Mouse (Mus musculus) urinary bladder, adult 18-20 months (tissue): ENCODE measurements around the gene P3h3.
A peak's percentile ranks its signal among the peaks of the same experiment; 100 is the strongest.
"Not testable (repeated sequence)": the region's sequence is repeated elsewhere in the genome, so short reads cannot be mapped to it uniquely, and the experiment has no call there.

Experiments
- DNase-seq, 2 experiments: peaks; one replicate each; pipeline ENCODE4 v3.0.0; 2022; ENCODE audit warnings: low spot score in 2 of 2, mixed read lengths in 2 of 2

The P3h3 gene

GRCm38 (mm10) chr6:124856916-124857839, at the start of gene P3h3:
Gene P3h3, minus strand, starts transcription at chr6:124857752.
- peak; percentile 73 for DNase-seq

- DNase-seq = no peak
These were observed 47.7 kb upstream of the P3h3 start for GRCm38 (mm10) chr6:124904991-124905860.

- DNase-seq = peak; percentile 26 to 68
These were observed 46.8 kb upstream of the P3h3 start for GRCm38 (mm10) chr6:124904161-124904981.

GRCm38 (mm10) chr6:124903580-124904151, 46.1 kb upstream of the P3h3 start:
- peak; percentile 94 to 98 for DNase-seq

- no peak for DNase-seq
These were observed 44.3 kb upstream of the P3h3 start for GRCm38 (mm10) chr6:124901851-124902250.

GRCm38 (mm10) chr6:124900801-124901480, 43.4 kb upstream of the P3h3 start:
- no peak for DNase-seq

- no peak for DNase-seq
These were observed 42.7 kb upstream of the P3h3 start for GRCm38 (mm10) chr6:124900056-124900800.

- DNase-seq = no peak
These were observed 40.8 kb upstream of the P3h3 start for GRCm38 (mm10) chr6:124898359-124898758.

GRCm38 (mm10) chr6:124894113-124894512, 36.6 kb upstream of the P3h3 start:
- DNase-seq = not testable (repeated sequence)

- DNase-seq = no peak
These were observed 33.4 kb upstream of the P3h3 start for GRCm38 (mm10) chr6:124890997-124891396.

- no peak for DNase-seq
These were observed 31.1 kb upstream of the P3h3 start for GRCm38 (mm10) chr6:124888555-124889125.

GRCm38 (mm10) chr6:124887986-124888385, 30.4 kb upstream of the P3h3 start, which contains the start of gene Cd4:
Gene Cd4, minus strand, starts transcription at chr6:124888221.
- no peak for DNase-seq

GRCm38 (mm10) chr6:124885956-124886381, 28.4 kb upstream of the P3h3 start:
- no peak for DNase-seq

GRCm38 (mm10) chr6:124884714-124885500, 27.4 kb upstream of the P3h3 start:
- DNase-seq = no peak

- DNase-seq = no peak
These were observed 25.8 kb upstream of the P3h3 start for GRCm38 (mm10) chr6:124883351-124883750.

- no peak for DNase-seq
These were observed 24.3 kb upstream of the P3h3 start for GRCm38 (mm10) chr6:124881821-124882220.

GRCm38 (mm10) chr6:124879390-124879789, 21.8 kb upstream of the P3h3 start:
- DNase-seq = no peak

GRCm38 (mm10) chr6:124874348-124874747, 16.8 kb upstream of the P3h3 start:
- DNase-seq = no peak

- DNase-seq = no peak
These were observed 9.0 kb upstream of the P3h3 start for GRCm38 (mm10) chr6:124866560-124866959.
